Mouse (Mus musculus) kidney, postnatal 14 days (tissue): ENCODE data around the gene Gypa.

Source experiments
- DNase-seq: peaks from one replicate; pipeline ENCODE4 v3.0.0; 2022; ENCODE audit warnings: mixed read lengths

Gene Gypa

GRCm38 (mm10) chr8:80493523-80494345 lies at the start of gene Gypa:
Gene Gypa, plus strand, starts transcription at chr8:80493781.
- DNase-seq: no peak

GRCm38 (mm10) chr8:80444534-80445072 lies 49.0 kb upstream of the Gypa start:
- peak; percentile 21 for DNase-seq

- peak; percentile 52 for DNase-seq
Observed at GRCm38 (mm10) chr8:80447217-80447616, 46.4 kb upstream of the Gypa start.

GRCm38 (mm10) chr8:80451938-80452690 lies 41.5 kb upstream of the Gypa start:
- DNase-seq: no peak

GRCm38 (mm10) chr8:80463450-80463917 lies 30.1 kb upstream of the Gypa start:
- no peak for DNase-seq

DNA sequence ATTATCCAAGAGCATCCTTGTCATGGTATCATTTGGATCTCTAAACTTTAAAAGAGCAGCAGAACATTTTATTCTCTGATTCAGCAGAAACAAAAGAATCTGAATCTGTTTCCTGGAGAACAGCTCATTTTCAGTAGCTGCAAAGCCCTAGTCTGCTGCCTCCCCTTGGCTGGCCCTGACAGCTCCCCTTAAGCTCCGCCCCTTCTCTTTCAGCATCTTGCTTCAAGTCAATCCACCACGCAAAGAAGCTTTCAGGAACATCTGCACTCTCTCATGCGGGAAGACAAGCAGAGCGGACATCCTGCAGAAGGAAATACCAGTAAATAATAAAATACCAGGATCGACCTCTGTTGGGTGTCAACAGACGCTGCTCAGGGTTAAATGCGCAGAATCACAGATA lies 18.6 kb upstream of the Gypa start:
- peak; percentile 66 for DNase-seq

- no peak for DNase-seq
Observed at GRCm38 (mm10) chr8:80478156-80478555, 15.4 kb upstream of the Gypa start.

- no peak for DNase-seq
Observed at GRCm38 (mm10) chr8:80479129-80479528, 14.5 kb upstream of the Gypa start.

- DNase-seq: no peak
Observed at GRCm38 (mm10) chr8:80482173-80482572, 11.4 kb upstream of the Gypa start.

GRCm38 (mm10) chr8:80482822-80483774 lies 10.5 kb upstream of the Gypa start:
- DNase-seq: peak; percentile 24

DNA sequence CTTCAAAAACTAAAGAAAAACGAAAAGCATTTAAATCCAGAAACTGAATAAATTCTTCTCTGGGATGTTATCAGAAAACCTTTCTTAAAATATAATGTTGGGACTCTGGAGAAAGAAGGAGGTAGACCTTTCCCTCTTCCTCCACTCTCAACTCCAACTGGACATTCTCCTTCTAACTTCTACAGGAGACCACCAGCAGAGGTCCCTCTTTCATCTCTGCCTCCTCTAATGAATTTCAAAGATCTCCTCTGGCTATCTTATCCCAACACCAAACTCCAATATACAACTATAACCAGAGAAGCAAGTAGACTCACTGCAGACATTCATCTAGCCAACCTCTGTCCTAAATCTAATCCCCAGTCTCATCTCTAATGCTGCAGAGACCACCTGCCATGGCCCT lies 2.0 kb upstream of the Gypa start:
- no peak for DNase-seq

GRCm38 (mm10) chr8:80492987-80493441 lies 567 bp upstream of the Gypa start:
- peak; percentile 51 for DNase-seq

DNA sequence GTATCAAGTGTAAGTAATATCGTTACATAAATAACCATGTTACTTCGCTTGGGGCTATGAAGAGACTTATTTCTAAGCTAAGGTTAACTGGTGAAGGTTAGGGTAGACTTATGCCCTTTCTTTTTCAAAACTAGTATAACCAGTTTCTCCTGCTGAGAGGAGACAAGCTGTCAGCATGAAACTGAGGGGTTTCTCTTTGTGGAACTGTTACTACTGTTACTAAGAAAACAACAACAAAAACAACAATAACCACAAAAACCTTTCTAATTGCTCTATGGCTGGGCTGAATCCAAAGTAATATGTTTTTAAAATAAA lies 722 bp downstream of the Gypa start:
- DNase-seq: no peak

DNA sequence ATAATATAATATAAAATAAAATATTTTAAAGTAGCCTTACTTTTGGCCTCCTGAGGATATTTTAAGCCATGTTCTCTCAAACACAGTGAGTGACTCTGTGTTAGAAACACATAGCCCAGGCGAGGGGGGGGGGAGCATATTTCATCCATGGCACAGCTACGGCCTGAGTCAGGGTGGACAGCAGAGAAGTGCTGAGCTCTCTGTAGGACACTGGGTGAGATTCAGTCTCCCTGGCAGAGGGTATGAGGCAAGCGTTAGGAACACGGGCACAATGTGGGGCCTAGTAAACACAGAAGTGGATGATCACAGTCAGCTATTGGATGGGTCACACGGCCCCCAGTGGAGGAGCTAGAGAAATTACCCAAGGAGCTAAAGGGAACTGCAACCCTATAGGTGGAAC lies 1.2 kb downstream of the Gypa start:
- DNase-seq: no peak

- no peak for DNase-seq
Observed at GRCm38 (mm10) chr8:80495527-80495926, 1.9 kb downstream of the Gypa start.

DNA sequence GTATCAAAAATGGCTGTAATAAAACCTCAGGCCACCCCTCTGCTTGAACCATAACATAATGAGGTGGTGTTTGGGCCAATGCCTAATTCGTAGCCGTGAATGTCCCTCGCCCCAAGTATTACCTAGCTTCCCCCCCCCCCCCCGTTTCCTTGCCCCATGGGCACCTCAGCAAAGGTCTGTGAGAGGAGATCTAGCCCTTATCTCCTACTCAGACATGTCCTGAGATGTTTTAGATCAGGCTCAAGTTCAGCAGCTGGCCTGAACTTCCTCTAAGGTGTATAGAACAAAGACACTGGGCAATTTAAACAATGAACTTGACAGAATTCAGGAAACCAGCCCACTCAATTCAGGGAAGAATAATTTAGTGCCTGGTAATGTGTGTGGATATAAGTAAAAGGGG lies 3.7 kb downstream of the Gypa start:
- no peak for DNase-seq

- DNase-seq: no peak
Observed at GRCm38 (mm10) chr8:80500244-80500643, 6.7 kb downstream of the Gypa start.

- DNase-seq: no peak
Observed at GRCm38 (mm10) chr8:80500773-80501172, 7.2 kb downstream of the Gypa start.

GRCm38 (mm10) chr8:80501283-80501682 lies 7.7 kb downstream of the Gypa start:
- no peak for DNase-seq

GRCm38 (mm10) chr8:80526382-80527355 lies 33.1 kb downstream of the Gypa start:
- DNase-seq: no peak

DNA sequence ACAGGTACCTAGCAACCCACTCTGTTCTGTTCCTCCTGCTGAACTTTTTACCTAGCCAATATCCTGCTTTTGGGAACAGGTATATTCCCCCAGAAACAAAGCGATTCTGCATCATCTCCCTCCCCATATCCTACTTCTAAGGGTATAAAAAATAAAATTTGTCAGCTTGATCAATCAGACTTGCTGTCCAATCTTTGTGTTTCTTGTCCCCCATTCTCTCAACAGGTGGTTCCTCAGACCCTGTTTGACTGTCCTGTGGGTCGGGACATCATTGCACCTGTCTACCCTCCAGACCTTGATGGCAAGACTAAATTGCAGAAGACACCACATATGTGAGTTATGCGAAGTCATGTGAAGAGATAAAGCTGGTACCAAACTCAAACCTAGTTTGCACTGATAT lies 48.3 kb downstream of the Gypa start:
- DNase-seq: no peak
